Comparison of ENCODE assay signal across 10 mouse cellular contexts in the genomic region with DNA sequence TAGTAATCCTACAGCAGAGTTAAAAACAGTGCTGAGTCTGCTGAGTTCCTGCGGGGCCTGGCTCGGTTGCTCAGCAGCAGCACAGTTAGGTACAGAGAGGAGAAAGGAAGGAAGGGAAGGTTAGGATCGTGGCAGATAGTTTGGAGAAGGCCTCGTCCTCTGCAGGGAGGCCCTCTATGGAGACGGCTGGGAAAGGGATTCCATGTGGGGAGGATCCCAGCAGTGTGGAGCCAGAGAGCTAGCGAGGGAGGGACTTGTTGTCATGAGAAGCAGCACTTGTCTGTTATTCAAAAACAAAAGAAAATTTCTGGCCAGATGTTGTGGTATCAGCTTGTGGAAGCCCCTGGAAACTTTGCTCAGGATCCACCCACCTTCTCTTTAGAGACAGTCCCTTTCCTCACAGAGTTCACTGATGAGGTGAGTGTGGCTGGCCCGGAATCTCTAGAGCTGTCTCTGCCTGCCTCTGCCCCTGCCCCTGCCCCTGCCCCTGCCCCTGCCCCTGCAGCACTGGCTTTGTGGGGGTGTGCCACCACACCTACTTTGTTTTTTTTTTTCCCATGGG. TPM values are rescaled to one million over a fixed set of nuclear protein-coding genes. Genes with fewer than 3 reads are reported as not detected.
DNase-seq lines count a peak whose midpoint lies in the region; ATAC-seq and TF ChIP-seq lines count a peak whose summit lies in the region.
"Had no signal": no experiment of that assay in that cellular context is flagged by ENCODE, and none has a peak within 500 bp of the region (broad histone marks: within the 10 kb centered on the region; RNA-seq: fewer than 3 reads in every experiment).

No protein-coding gene starts in this region.

- peak; percentile 94 for DNase-seq in heart, adult 11 months
- DNase-seq in heart, postnatal 25 days (ENCODE audit: low spot score), result no peak
- DNase-seq in midbrain, postnatal 0 days (ENCODE audit: low spot score), result peak; percentile 30
- DNase-seq in midbrain, embryonic 11.5 days (ENCODE audit: low spot score, missing footprints), result no peak
- DNase-seq in heart, postnatal 0 days (ENCODE audit: low spot score), result peak; percentile 44
- DNase-seq in layer of hippocampus, adult 18-20 months (ENCODE audit: low spot score in 2 of 2), result no peak
- no peak for DNase-seq in thymus, postnatal 4 days
- DNase-seq: retina, postnatal 1 day had no signal

- H3K4me3 ChIP-seq in midbrain, postnatal 0 days (ENCODE audit: low read depth, low read length), result no peak overlapping the region
- no peak overlapping the region for H3K4me3 ChIP-seq in midbrain, embryonic 11.5 days (ENCODE audit: low read depth, low read length)
- H3K4me3 ChIP-seq in heart, postnatal 0 days (ENCODE audit: low read depth, low read length), result no peak overlapping the region
- H3K4me3 ChIP-seq: erythroblast, embryonic 14.5 days had no signal

- intact Hi-C loops in heart, postnatal 25 days (cut with DNase I), result no loop called here

- no peak overlapping the region for H3K27ac ChIP-seq in midbrain, postnatal 0 days (ENCODE audit: low read depth, low read length)
- H3K27ac ChIP-seq in midbrain, embryonic 11.5 days (ENCODE audit: low read depth, low read length), result no peak overlapping the region
- H3K27ac ChIP-seq in heart, postnatal 0 days (ENCODE audit: low read depth), result peak overlapping the region; percentile 65

- H3K36me3 ChIP-seq in midbrain, postnatal 0 days (ENCODE audit: insufficient read depth, low read length), result no peaks in the 10 kb centered on the region
- no peaks in the 10 kb centered on the region for H3K36me3 ChIP-seq in midbrain, embryonic 11.5 days (ENCODE audit: control insufficient read depth, insufficient read depth, low read length)
- H3K36me3 ChIP-seq in heart, postnatal 0 days (replicated peaks; ENCODE audit: control insufficient read depth, insufficient read depth, low read length), result no peaks in the 10 kb centered on the region

- H3K4me2 ChIP-seq in midbrain, postnatal 0 days (ENCODE audit: low read depth, low read length, poor library complexity, severe bottlenecking), result no peak overlapping the region
- no peak overlapping the region for H3K4me2 ChIP-seq in midbrain, embryonic 11.5 days
- peak overlapping the region; percentile 14; the same call in 1 of the 2 replicates for H3K4me2 ChIP-seq in heart, postnatal 0 days (ENCODE audit: low read depth, low read length)

- no peaks in the 10 kb centered on the region for H3K4me1 ChIP-seq in midbrain, postnatal 0 days (ENCODE audit: insufficient read depth, low read length)
- H3K4me1 ChIP-seq in midbrain, embryonic 11.5 days (ENCODE audit: control insufficient read depth, insufficient read depth, low read length), result peaks cover 6% of the 10 kb centered on the region; the same call in 1 of the 2 replicates
- peaks cover 74% of the 10 kb centered on the region for H3K4me1 ChIP-seq in heart, postnatal 0 days (ENCODE audit: control insufficient read depth, insufficient read depth)

- no peak overlapping the region for H3K9ac ChIP-seq in midbrain, postnatal 0 days (replicated peaks; ENCODE audit: low read length, poor library complexity, severe bottlenecking)
- no peak overlapping the region for H3K9ac ChIP-seq in midbrain, embryonic 11.5 days (ENCODE audit: low read length)
- no peak overlapping the region; the same call in 1 of the 2 replicates for H3K9ac ChIP-seq in heart, postnatal 0 days (replicated peaks; ENCODE audit: low read depth, low read length)

- H3K9me3 ChIP-seq in midbrain, postnatal 0 days (ENCODE audit: low read length), result no peaks in the 10 kb centered on the region
- H3K9me3 ChIP-seq in midbrain, embryonic 11.5 days (ENCODE audit: control insufficient read depth, low read length), result no peaks in the 10 kb centered on the region
- H3K9me3 ChIP-seq in heart, postnatal 0 days (replicated peaks; ENCODE audit: control insufficient read depth, low read length), result no peaks in the 10 kb centered on the region

- no peak for TF ChIP-seq EP300 in heart, postnatal 0 days (IDR thresholded peaks at IDR 0.05; ENCODE audit: low read depth)

- no peaks in the 10 kb centered on the region for H3K27me3 ChIP-seq in midbrain, postnatal 0 days (ENCODE audit: insufficient read depth, low read length)
- H3K27me3 ChIP-seq in midbrain, embryonic 11.5 days (ENCODE audit: control insufficient read depth, insufficient read depth, low read length), result no peaks in the 10 kb centered on the region
- H3K27me3 ChIP-seq in heart, postnatal 0 days (ENCODE audit: control insufficient read depth, insufficient read depth, low read length), result no peaks in the 10 kb centered on the region

- no peak for TF ChIP-seq CTCF in midbrain, postnatal 0 days (IDR thresholded peaks at IDR 0.05)
- TF ChIP-seq CTCF in heart, postnatal 0 days (IDR thresholded peaks at IDR 0.05; ENCODE audit: low read depth), result no peak

- 23% methylated on average over 7 of the region's 7 CpGs for WGBS in midbrain, postnatal 0 days
- 38% methylated on average over 7 of the region's 7 CpGs for WGBS in midbrain, embryonic 11.5 days
- 11% methylated on average over 7 of the region's 7 CpGs for WGBS in heart, postnatal 0 days

- ATAC-seq in midbrain, postnatal 0 days (ENCODE audit: low FRiP score), result no peak
- no peak for ATAC-seq in midbrain, embryonic 11.5 days (ENCODE audit: low FRiP score)
- ATAC-seq in heart, postnatal 0 days (ENCODE audit: insufficient read depth, low read depth), result peak; percentile 52
- ATAC-seq in megakaryocyte-erythroid progenitor cell, adult 5-6 weeks (replicated peaks; ENCODE audit: low FRiP score, low TSS enrichment, poor library complexity, severe bottlenecking), result 0 out of 2 replicates have a peak, but pooled peaks have one; percentile 25

RNA-seq across cellular contexts. Expression of a gene that starts 11.1 kb away (rescaled TPM):
- total RNA-seq in heart, postnatal 25 days (2021), result 10 to 100 TPM; 71.4 to 71.9 TPM
- total RNA-seq in midbrain, postnatal 0 days (2014; rRNA removed), result 93.5 and 94.2 TPM in 2 replicates
- 11.7 and 13.7 TPM in 2 replicates for polyA plus RNA-seq in midbrain, postnatal 0 days (2015; fragmentation: Nextera tagmentation; extraction: Ambion mirVana)
- polyA plus RNA-seq in midbrain, embryonic 11.5 days (2014; fragmentation: Nextera tagmentation; extraction: Ambion mirVana), result 11.3 and 13.0 TPM in 2 replicates
- 55.2 and 90.3 TPM in 2 replicates for total RNA-seq in heart, postnatal 0 days (2014; rRNA removed; ENCODE audit: low replicate concordance)
- 6.9 and 7.7 TPM in 2 replicates for polyA plus RNA-seq in heart, postnatal 0 days (2015; fragmentation: Nextera tagmentation; extraction: Ambion mirVana)
- 39.5 and 43.9 TPM in 2 replicates for total RNA-seq in megakaryocyte-erythroid progenitor cell, adult 5-6 weeks (2014; fragmentation: Nextera tagmentation)
- total RNA-seq in megakaryocyte-erythroid progenitor cell, adult 5-6 weeks (2017), result 59.8 and 62.4 TPM in 2 replicates
- total RNA-seq in layer of hippocampus, adult 18-20 months (2021), result 10 to 100 TPM; 86.6 to 93.2 TPM

RNA-seq across cellular contexts. Expression of a gene that starts 54.3 kb away (rescaled TPM):
- total RNA-seq in heart, postnatal 25 days (2021), result 10 to 100 TPM; 23.0 to 24.2 TPM
- 66.2 and 74.8 TPM in 2 replicates for total RNA-seq in midbrain, postnatal 0 days (2014; rRNA removed)
- 63.0 and 65.4 TPM in 2 replicates for polyA plus RNA-seq in midbrain, postnatal 0 days (2015; fragmentation: Nextera tagmentation; extraction: Ambion mirVana)
- 60.0 and 60.4 TPM in 2 replicates for polyA plus RNA-seq in midbrain, embryonic 11.5 days (2014; fragmentation: Nextera tagmentation; extraction: Ambion mirVana)
- total RNA-seq in heart, postnatal 0 days (2014; rRNA removed; ENCODE audit: low replicate concordance), result 39.7 and 55.8 TPM in 2 replicates
- polyA plus RNA-seq in heart, postnatal 0 days (2015; fragmentation: Nextera tagmentation; extraction: Ambion mirVana), result 35.6 and 37.2 TPM in 2 replicates
- 23.1 and 29.9 TPM in 2 replicates for total RNA-seq in megakaryocyte-erythroid progenitor cell, adult 5-6 weeks (2014; fragmentation: Nextera tagmentation)
- total RNA-seq in megakaryocyte-erythroid progenitor cell, adult 5-6 weeks (2017), result 15.1 and 35.5 TPM in 2 replicates
- total RNA-seq in layer of hippocampus, adult 18-20 months (2021), result 10 to 100 TPM; 34.7 to 37.9 TPM

Comparison
In these comparisons a context has a peak if more than half of its experiments do, and no peak if none do; other contexts are left out.
1. DNase-seq: peak in heart, adult 11 months (single experiment), midbrain, postnatal 0 days (single experiment) and heart, postnatal 0 days (single experiment); none in heart, postnatal 25 days (single experiment), midbrain, embryonic 11.5 days (single experiment), layer of hippocampus, adult 18-20 months (0 of 2) and thymus, postnatal 4 days (single experiment).
2. ATAC-seq: peak in heart, postnatal 0 days (single experiment) and megakaryocyte-erythroid progenitor cell, adult 5-6 weeks (single experiment); none in midbrain, postnatal 0 days (single experiment) and midbrain, embryonic 11.5 days (single experiment).